Comparison of ENCODE assay signal across 9 mouse cellular contexts in the genomic region with DNA sequence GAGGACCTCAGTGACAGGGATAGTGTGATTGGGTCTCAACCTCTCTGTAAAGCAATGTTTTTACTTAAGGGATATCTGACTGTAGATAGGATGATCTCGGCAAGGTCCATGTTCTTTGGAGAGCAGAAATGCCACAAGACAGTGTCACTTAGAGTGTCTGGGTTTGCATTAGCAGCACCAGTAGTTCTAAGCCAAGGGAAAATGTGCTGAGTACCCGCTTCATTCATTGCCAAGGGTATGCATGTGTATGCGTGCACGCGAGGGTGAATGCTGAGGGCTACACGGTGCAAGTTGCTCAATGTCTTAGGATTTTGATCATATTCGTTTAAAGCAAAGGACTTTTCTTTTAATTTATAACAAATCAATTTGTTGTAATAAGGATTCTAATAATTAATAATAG.
DNase-seq lines count a peak whose midpoint lies in the region; ATAC-seq and TF ChIP-seq lines count a peak whose summit lies in the region.
"Had no signal": no experiment of that assay in that cellular context is flagged by ENCODE, and none has a peak within 500 bp of the region (broad histone marks: within the 10 kb centered on the region; RNA-seq: fewer than 3 reads in every experiment).

No protein-coding gene starts in this region.

- 24% methylated on average over 7 of the region's 7 CpGs for WGBS in heart, embryonic 16.5 days
- WGBS in embryonic facial prominence, embryonic 13.5 days: 17% methylated on average over 7 of the region's 7 CpGs
- 13% methylated on average over 7 of the region's 7 CpGs for WGBS in hindbrain, postnatal 0 days
- WGBS in midbrain, embryonic 15.5 days: 4% methylated on average over 7 of the region's 7 CpGs

- no peak for TF ChIP-seq CTCF in hindbrain, postnatal 0 days (IDR thresholded peaks at IDR 0.05; ENCODE audit: low read depth)

- peak overlapping the region; percentile 57 for H3K4me2 ChIP-seq in heart, embryonic 16.5 days (ENCODE audit: low read depth, low read length)
- peak overlapping the region; percentile 43 for H3K4me2 ChIP-seq in embryonic facial prominence, embryonic 13.5 days
- H3K4me2 ChIP-seq in hindbrain, postnatal 0 days (ENCODE audit: low read depth, low read length): peak overlapping the region; percentile 56
- H3K4me2 ChIP-seq in midbrain, embryonic 15.5 days: peak overlapping the region; percentile 54

- H3K9me3 ChIP-seq in heart, embryonic 16.5 days (replicated peaks; ENCODE audit: control insufficient read depth, low read length): no peaks in the 10 kb centered on the region
- H3K9me3 ChIP-seq in embryonic facial prominence, embryonic 13.5 days: no peaks in the 10 kb centered on the region
- H3K9me3 ChIP-seq in hindbrain, postnatal 0 days (ENCODE audit: low read length): no peaks in the 10 kb centered on the region
- H3K9me3 ChIP-seq in midbrain, embryonic 15.5 days: no peaks in the 10 kb centered on the region
- H3K9me3 ChIP-seq: megakaryocyte, embryonic 14.5 days had no signal

- H3K27ac ChIP-seq in heart, embryonic 16.5 days (ENCODE audit: low read length): no peak overlapping the region
- no peak overlapping the region for H3K27ac ChIP-seq in embryonic facial prominence, embryonic 13.5 days
- H3K27ac ChIP-seq in hindbrain, postnatal 0 days: peak overlapping the region; percentile 76
- H3K27ac ChIP-seq in midbrain, embryonic 15.5 days: peak overlapping the region; percentile 88

- H3K36me3 ChIP-seq in heart, embryonic 16.5 days (ENCODE audit: control insufficient read depth, insufficient read depth): no peaks in the 10 kb centered on the region
- no peaks in the 10 kb centered on the region for H3K36me3 ChIP-seq in embryonic facial prominence, embryonic 13.5 days
- no peaks in the 10 kb centered on the region for H3K36me3 ChIP-seq in hindbrain, postnatal 0 days (ENCODE audit: insufficient read depth, low read length)
- no peaks in the 10 kb centered on the region for H3K36me3 ChIP-seq in midbrain, embryonic 15.5 days (replicated peaks)

- no peak for DNase-seq in heart, adult 9 months (ENCODE audit: low spot score in 2 of 2)
- peak; percentile 41 for DNase-seq in hindbrain, postnatal 0 days (ENCODE audit: low spot score)
- no peak for DNase-seq in B cell, adult 2 months
- DNase-seq in cerebellum, postnatal 14 days: no peak
- no peak for DNase-seq in cerebellum, adult 8-10 months

- no peak overlapping the region; the same call in 1 of the 2 replicates for H3K9ac ChIP-seq in heart, embryonic 16.5 days (ENCODE audit: low read length)
- no peak overlapping the region for H3K9ac ChIP-seq in embryonic facial prominence, embryonic 13.5 days
- peak overlapping the region; percentile 45 for H3K9ac ChIP-seq in hindbrain, postnatal 0 days (replicated peaks; ENCODE audit: low read length)
- H3K9ac ChIP-seq in midbrain, embryonic 15.5 days: peak overlapping the region; percentile 62

- no peak for ATAC-seq in heart, embryonic 16.5 days (replicated peaks; ENCODE audit: extremely low read depth, insufficient read depth, low FRiP score)
- ATAC-seq in embryonic facial prominence, embryonic 13.5 days (ENCODE audit: insufficient number of reproducible peaks, insufficient read depth, low FRiP score, low TSS enrichment, low read depth): no peak
- peak; percentile 68 for ATAC-seq in hindbrain, postnatal 0 days
- ATAC-seq in midbrain, embryonic 15.5 days (replicated peaks): peak; percentile 87

- H3K27me3 ChIP-seq in heart, embryonic 16.5 days (ENCODE audit: control insufficient read depth, insufficient read depth, low read length): no peaks in the 10 kb centered on the region
- H3K27me3 ChIP-seq in embryonic facial prominence, embryonic 13.5 days: no peaks in the 10 kb centered on the region
- H3K27me3 ChIP-seq in hindbrain, postnatal 0 days (ENCODE audit: insufficient read depth, low read length): no peaks in the 10 kb centered on the region
- no peaks in the 10 kb centered on the region for H3K27me3 ChIP-seq in midbrain, embryonic 15.5 days (replicated peaks)

- peak overlapping the region; percentile 34 for H3K4me3 ChIP-seq in heart, embryonic 16.5 days (ENCODE audit: low read length)
- peak overlapping the region; percentile 18 for H3K4me3 ChIP-seq in embryonic facial prominence, embryonic 13.5 days
- H3K4me3 ChIP-seq in hindbrain, postnatal 0 days (ENCODE audit: low read length): peak overlapping the region; percentile 37
- peak overlapping the region; percentile 57 for H3K4me3 ChIP-seq in midbrain, embryonic 15.5 days
- H3K4me3 ChIP-seq: megakaryocyte, embryonic 14.5 days had no signal

- H3K4me1 ChIP-seq in heart, embryonic 16.5 days (ENCODE audit: control insufficient read depth, insufficient read depth, low read length): peaks cover 4% of the 10 kb centered on the region
- H3K4me1 ChIP-seq in embryonic facial prominence, embryonic 13.5 days: peaks cover 14% of the 10 kb centered on the region
- H3K4me1 ChIP-seq in hindbrain, postnatal 0 days (ENCODE audit: insufficient read depth, low read length): 0 out of 2 replicates have a peak, but pooled peaks cover 4% of the 10 kb centered on the region
- H3K4me1 ChIP-seq in midbrain, embryonic 15.5 days: peaks cover 35% of the 10 kb centered on the region

Comparison
In these comparisons a context has a peak if more than half of its experiments do, and no peak if none do; other contexts are left out.
1. ATAC-seq: peak in hindbrain, postnatal 0 days (single experiment) and midbrain, embryonic 15.5 days (single experiment); none in heart, embryonic 16.5 days (single experiment) and embryonic facial prominence, embryonic 13.5 days (single experiment).
2. H3K27ac ChIP-seq: peak in hindbrain, postnatal 0 days (single experiment) and midbrain, embryonic 15.5 days (single experiment); none in heart, embryonic 16.5 days (single experiment) and embryonic facial prominence, embryonic 13.5 days (single experiment).
3. H3K9ac ChIP-seq: peak in hindbrain, postnatal 0 days (single experiment) and midbrain, embryonic 15.5 days (single experiment); none in heart, embryonic 16.5 days (single experiment) and embryonic facial prominence, embryonic 13.5 days (single experiment).
4. Peak in every context shown above with its lines, with median percentiles within 50 percentile points of each other: H3K4me2 ChIP-seq and H3K4me3 ChIP-seq.